Mouse (Mus musculus): Measurements from ENCODE around the gene Efnb3. TPM values are rescaled to one million over a fixed set of nuclear protein-coding genes. Genes with fewer than 3 reads are reported as not detected.
A peak's percentile ranks its signal among the peaks of the same experiment; 100 is the strongest.

Gene Efnb3
- polyA plus RNA-seq, 1 experiment = 0.66 TPM

GRCm38 (mm10) chr11:69591424-69591823 is 31.4 kb upstream of the Efnb3 start:
- TF ChIP-seq GATA1 (IDR thresholded peaks at IDR 0.05; ENCODE audit: low read length) = no peak

GRCm38 (mm10) chr11:69590622-69591021 is 30.6 kb upstream of the Efnb3 start:
- TF ChIP-seq GATA1 (IDR thresholded peaks at IDR 0.05; ENCODE audit: low read length) = no peak

GRCm38 (mm10) chr11:69589207-69589834 is 29.3 kb upstream of the Efnb3 start:
- TF ChIP-seq GATA1 (IDR thresholded peaks at IDR 0.05; ENCODE audit: low read length) = peak; percentile 69

GRCm38 (mm10) chr11:69585718-69586325 is 25.8 kb upstream of the Efnb3 start:
- TF ChIP-seq GATA1 (IDR thresholded peaks at IDR 0.05; ENCODE audit: low read length) = peak; percentile 67

- TF ChIP-seq GATA1 (IDR thresholded peaks at IDR 0.05; ENCODE audit: low read length) = no peak
These were observed 24.9 kb upstream of the Efnb3 start for GRCm38 (mm10) chr11:69584937-69585336.

GRCm38 (mm10) chr11:69584008-69584407 is 24.0 kb upstream of the Efnb3 start:
- TF ChIP-seq GATA1 (IDR thresholded peaks at IDR 0.05; ENCODE audit: low read length) = no peak

GRCm38 (mm10) chr11:69582230-69582805 is 22.3 kb upstream of the Efnb3 start:
- no peak for TF ChIP-seq GATA1 (IDR thresholded peaks at IDR 0.05; ENCODE audit: low read length)

- TF ChIP-seq GATA1 (IDR thresholded peaks at IDR 0.05; ENCODE audit: low read length) = no peak
These were observed 21.8 kb upstream of the Efnb3 start for GRCm38 (mm10) chr11:69581814-69582213.

- no peak for TF ChIP-seq GATA1 (IDR thresholded peaks at IDR 0.05; ENCODE audit: low read length)
These were observed 21.2 kb upstream of the Efnb3 start for GRCm38 (mm10) chr11:69581147-69581688.

GRCm38 (mm10) chr11:69580572-69581146 is 20.7 kb upstream of the Efnb3 start:
- no peak for TF ChIP-seq GATA1 (IDR thresholded peaks at IDR 0.05; ENCODE audit: low read length)

- TF ChIP-seq GATA1 (IDR thresholded peaks at IDR 0.05; ENCODE audit: low read length) = no peak
These were observed 20.1 kb upstream of the Efnb3 start, which contains the start of the genes Wrap53 and Trp53 for GRCm38 (mm10) chr11:69580091-69580514. TSS of gene Wrap53 (minus strand) at chr11:69580255. TSS of gene Trp53 (plus strand) at chr11:69580359.

GRCm38 (mm10) chr11:69579128-69580017 is 19.4 kb upstream of the Efnb3 start:
- TF ChIP-seq GATA1 (IDR thresholded peaks at IDR 0.05; ENCODE audit: low read length) = no peak

- no peak for TF ChIP-seq GATA1 (IDR thresholded peaks at IDR 0.05; ENCODE audit: low read length)
These were observed 18.3 kb upstream of the Efnb3 start for GRCm38 (mm10) chr11:69578301-69578700.

GRCm38 (mm10) chr11:69576307-69576706 is 16.3 kb upstream of the Efnb3 start:
- TF ChIP-seq GATA1 (IDR thresholded peaks at IDR 0.05; ENCODE audit: low read length) = no peak

- TF ChIP-seq GATA1 (IDR thresholded peaks at IDR 0.05; ENCODE audit: low read length) = no peak
These were observed 15.2 kb upstream of the Efnb3 start for GRCm38 (mm10) chr11:69575220-69575619.
